14 mouse cellular contexts compared by ENCODE assay signal in the genomic region with DNA sequence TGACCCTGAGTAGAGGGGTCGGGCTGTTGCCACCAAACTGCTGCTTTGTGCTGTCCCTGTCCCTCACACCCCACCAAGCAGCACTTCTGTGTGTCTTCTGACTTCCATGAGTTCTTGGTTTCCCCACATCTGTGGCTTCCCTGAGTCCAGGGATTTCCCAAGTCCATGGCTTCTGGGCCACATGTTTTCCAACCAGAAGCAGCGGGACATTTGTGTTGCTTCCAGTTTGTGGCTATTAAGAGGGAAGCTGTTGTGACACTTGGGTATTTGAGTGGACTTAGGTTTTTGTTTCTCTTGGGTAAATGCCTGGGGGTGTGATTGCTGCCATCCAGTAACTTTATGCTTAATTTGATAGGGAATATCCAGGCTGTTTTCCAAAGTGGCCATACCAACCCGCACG. TPM values are rescaled to one million over a fixed set of nuclear protein-coding genes. Genes with fewer than 3 reads are reported as not detected.
DNase-seq lines count a peak whose midpoint lies in the region; ATAC-seq and TF ChIP-seq lines count a peak whose summit lies in the region.
"Had no signal": no experiment of that assay in that cellular context is flagged by ENCODE, and none has a peak within 500 bp of the region (broad histone marks: within the 10 kb centered on the region; RNA-seq: fewer than 3 reads in every experiment).

No protein-coding gene starts in this region.

- H3K27me3 ChIP-seq in heart, embryonic 11.5 days (ENCODE audit: control insufficient read depth, insufficient read depth, low read length) = no peaks in the 10 kb centered on the region
- no peaks in the 10 kb centered on the region for H3K27me3 ChIP-seq in liver, embryonic 11.5 days (replicated peaks; ENCODE audit: control insufficient read depth, insufficient read depth, low read length)
- H3K27me3 ChIP-seq in embryonic facial prominence, embryonic 14.5 days (replicated peaks; ENCODE audit: control insufficient read depth, insufficient read depth, low read length) = no peaks in the 10 kb centered on the region
- no peaks in the 10 kb centered on the region for H3K27me3 ChIP-seq in myocyte (ENCODE audit: control insufficient read depth, insufficient read depth, insufficient read length)
- H3K27me3 ChIP-seq: forebrain, embryonic 15.5 days; intestine, embryonic 15.5 days; liver, embryonic 15.5 days had no signal

- H3K4me1 ChIP-seq in heart, embryonic 11.5 days (ENCODE audit: control insufficient read depth, insufficient read depth, low read length) = peaks cover 93% of the 10 kb centered on the region
- H3K4me1 ChIP-seq in liver, embryonic 11.5 days (replicated peaks; ENCODE audit: control insufficient read depth, insufficient read depth, low read length) = peaks cover 43% of the 10 kb centered on the region
- peaks cover 93% of the 10 kb centered on the region for H3K4me1 ChIP-seq in embryonic facial prominence, embryonic 14.5 days (ENCODE audit: control insufficient read depth, insufficient read depth, low read length)

- no peak overlapping the region for H3K4me3 ChIP-seq in heart, embryonic 11.5 days (ENCODE audit: low read depth, low read length)
- H3K4me3 ChIP-seq in liver, embryonic 11.5 days (ENCODE audit: low read depth, low read length) = no peak overlapping the region
- no peak overlapping the region for H3K4me3 ChIP-seq in embryonic facial prominence, embryonic 14.5 days (ENCODE audit: low read depth, low read length)
- H3K4me3 ChIP-seq in myocyte = no peak overlapping the region
- H3K4me3 ChIP-seq: forebrain, embryonic 15.5 days; intestine, embryonic 15.5 days; liver, embryonic 15.5 days had no signal

- TF ChIP-seq POLR2A in myocyte (IDR thresholded peaks at IDR 0.05; ENCODE audit: insufficient read length, low read depth) = no peak

- H3ac ChIP-seq in myocyte (ENCODE audit: control insufficient read depth, insufficient read length) = no peak overlapping the region

- no peaks in the 10 kb centered on the region for H3K79me2 ChIP-seq in myocyte (ENCODE audit: control insufficient read depth, insufficient read depth)

- H3K27ac ChIP-seq in heart, embryonic 11.5 days (ENCODE audit: low read depth, low read length) = peak overlapping the region; percentile 82
- peak overlapping the region; percentile 45; the same call in 1 of the 2 replicates for H3K27ac ChIP-seq in liver, embryonic 11.5 days (ENCODE audit: low read depth, low read length)
- H3K27ac ChIP-seq in embryonic facial prominence, embryonic 14.5 days (replicated peaks; ENCODE audit: low read depth, low read length) = peak overlapping the region; percentile 86
- H3K27ac ChIP-seq: liver, embryonic 15.5 days had no signal

- no peaks in the 10 kb centered on the region for H3K36me3 ChIP-seq in heart, embryonic 11.5 days (ENCODE audit: control insufficient read depth, insufficient read depth, low read length)
- no peaks in the 10 kb centered on the region for H3K36me3 ChIP-seq in liver, embryonic 11.5 days (ENCODE audit: control insufficient read depth, insufficient read depth, low read length)
- no peaks in the 10 kb centered on the region for H3K36me3 ChIP-seq in embryonic facial prominence, embryonic 14.5 days (ENCODE audit: control insufficient read depth, insufficient read depth, low read length)
- no peaks in the 10 kb centered on the region for H3K36me3 ChIP-seq in myocyte (ENCODE audit: control insufficient read depth, insufficient read depth)
- H3K36me3 ChIP-seq: forebrain, embryonic 15.5 days; intestine, embryonic 15.5 days; liver, embryonic 15.5 days had no signal

- WGBS in heart, embryonic 11.5 days (ENCODE audit: insufficient replicate concordance) = 76% methylated on average over 4 of the region's 4 CpGs
- 83% methylated on average over 4 of the region's 4 CpGs for WGBS in liver, embryonic 11.5 days
- 57% methylated on average over 3 of the region's 4 CpGs for WGBS in embryonic facial prominence, embryonic 14.5 days

- peak overlapping the region; percentile 54; the same call in 1 of the 2 replicates for H3K9ac ChIP-seq in heart, embryonic 11.5 days (ENCODE audit: low read depth, low read length)
- H3K9ac ChIP-seq in liver, embryonic 11.5 days (ENCODE audit: low read depth, low read length) = no peak overlapping the region
- H3K9ac ChIP-seq in embryonic facial prominence, embryonic 14.5 days (ENCODE audit: low read depth, low read length) = no peak overlapping the region
- H3K9ac ChIP-seq: forebrain, embryonic 15.5 days; intestine, embryonic 15.5 days; liver, embryonic 15.5 days had no signal

- DNase-seq in heart, postnatal 4 days = no peak
- DNase-seq in liver, embryonic 11.5 days (ENCODE audit: low spot score) = no peak
- no peak for DNase-seq in liver
- no peak for DNase-seq in embryonic facial prominence, embryonic 14.5 days (ENCODE audit: low spot score)
- DNase-seq in urinary bladder, postnatal 14 days (ENCODE audit: low spot score) = no peak
- DNase-seq in thymus, postnatal 36 days = no peak
- DNase-seq: cerebellum, adult 11 months; thymus, postnatal 14 days had no signal

- no peak overlapping the region; the same call in 1 of the 2 replicates for H3K4me2 ChIP-seq in heart, embryonic 11.5 days
- no peak overlapping the region for H3K4me2 ChIP-seq in liver, embryonic 11.5 days
- 0 out of 2 replicates have a peak overlapping the region, but pooled peaks have one; percentile 10 for H3K4me2 ChIP-seq in embryonic facial prominence, embryonic 14.5 days (ENCODE audit: low read depth, low read length)
- H3K4me2 ChIP-seq in myocyte (ENCODE audit: low read depth) = peak overlapping the region; percentile 28
- H3K4me2 ChIP-seq: forebrain, embryonic 15.5 days; liver, embryonic 15.5 days had no signal

- ATAC-seq in heart, embryonic 11.5 days (replicated peaks; ENCODE audit: insufficient number of reproducible peaks, low FRiP score, low TSS enrichment) = no peak
- no peak for ATAC-seq in liver, embryonic 11.5 days (replicated peaks; ENCODE audit: low FRiP score)
- no peak for ATAC-seq in embryonic facial prominence, embryonic 14.5 days (ENCODE audit: low read depth)

- no peaks in the 10 kb centered on the region for H3K9me3 ChIP-seq in heart, embryonic 11.5 days (replicated peaks; ENCODE audit: control insufficient read depth, low read length)
- H3K9me3 ChIP-seq in liver, embryonic 11.5 days (ENCODE audit: control insufficient read depth, low read length) = no peaks in the 10 kb centered on the region
- H3K9me3 ChIP-seq in embryonic facial prominence, embryonic 14.5 days (ENCODE audit: control insufficient read depth, low read length) = no peaks in the 10 kb centered on the region
- H3K9me3 ChIP-seq: forebrain, embryonic 15.5 days; intestine, embryonic 15.5 days; liver, embryonic 15.5 days had no signal

TF ChIP-seq in myocyte, 11 proteins besides CTCF, POLR2A, EP300 and RAD21:
- TF ChIP-seq REST (IDR thresholded peaks at IDR 0.05; ENCODE audit: insufficient read depth, insufficient read length) (no peak), TCF3 (IDR thresholded peaks at IDR 0.05; ENCODE audit: insufficient read length, low read depth) (no peak), MAX (IDR thresholded peaks at IDR 0.05; ENCODE audit: low read depth) (no peak), E2F4 (IDR thresholded peaks at IDR 0.05; ENCODE audit: insufficient read depth) (no peak), TCF12 (IDR thresholded peaks at IDR 0.05; ENCODE audit: insufficient read depth, poor library complexity, severe bottlenecking) (no peak), POLR2AphosphoS2 (IDR thresholded peaks at IDR 0.05; ENCODE audit: insufficient read length, low read depth) (no peak), MYOD1 (IDR thresholded peaks at IDR 0.05; ENCODE audit: control insufficient read depth in 1 of 3, insufficient read length in 2 of 3, low read depth in 2 of 3) (no peak), CEBPB (IDR thresholded peaks at IDR 0.05; ENCODE audit: insufficient read depth, poor library complexity, severe bottlenecking) (no peak), SRF (IDR thresholded peaks at IDR 0.05; ENCODE audit: control insufficient read depth, insufficient read length, low read depth) (no peak), USF1 (IDR thresholded peaks at IDR 0.05; ENCODE audit: low read depth) (no peak), MYOG (IDR thresholded peaks at IDR 0.05; ENCODE audit: control insufficient read depth in 1 of 3, insufficient read depth in 1 of 3, insufficient read length in 2 of 3, low read depth in 2 of 3) (no peak)

RNA-seq across cellular contexts. Expression of gene Igsf3, which starts 20.5 kb away (rescaled TPM):
- polyA plus RNA-seq in heart, embryonic 11.5 days (2014; fragmentation: Nextera tagmentation; extraction: Ambion mirVana) = 28.1 and 31.3 TPM in 2 replicates
- total RNA-seq in heart, postnatal 4 days (2021) = 10 to 100 TPM; 26.9 to 29.8 TPM
- polyA plus RNA-seq in liver, embryonic 11.5 days (2014; fragmentation: Nextera tagmentation; extraction: Ambion mirVana) = 16.6 and 17.3 TPM in 2 replicates
- polyA plus RNA-seq in embryonic facial prominence, embryonic 14.5 days (2014; fragmentation: Nextera tagmentation; extraction: Ambion mirVana) = 37.0 and 40.6 TPM in 2 replicates
- polyA plus RNA-seq in myocyte (2012; fragmentation: generic; extraction: Trizol) = 8.9 TPM
- total RNA-seq: MEL had no signal

Comparison
In these comparisons a context has a peak if more than half of its experiments do, and no peak if none do; other contexts are left out.
1. H3K4me2 ChIP-seq: peak in embryonic facial prominence, embryonic 14.5 days (single experiment) and myocyte (single experiment); none in heart, embryonic 11.5 days (single experiment) and liver, embryonic 11.5 days (single experiment).
2. Peak in every context shown above with its lines, with median percentiles within 50 percentile points of each other: H3K27ac ChIP-seq.